Mouse (Mus musculus) v-Abl transformed pro-B cells (cell line): ENCODE data around the gene Erlec1.

ENCODE experiments used
- in situ Hi-C, 2 experiments: fragments of 400-800 bp; cut with MboI; formaldehyde crosslinking; loops; one replicate each; pipeline ENCODE4 v1.15.1; 2025; ENCODE audit not compliant: unreplicated experiment in 2 of 2

Gene Erlec1

GRCm38 (mm10) chr11:30885171-30885871 lies 68.8 kb downstream of the Erlec1 start, which contains the start of the genes Gpr75 and Asb3:
TSS of gene Gpr75 (plus strand) at chr11:30885358.
TSS of gene Asb3 (plus strand) at chr11:30885416.
- in situ Hi-C loops: no loop called here
